Mouse (Mus musculus): Measurements from ENCODE around the gene Ica1. TPM values are rescaled to one million over a fixed set of nuclear protein-coding genes. Genes with fewer than 3 reads are reported as not detected.
A peak's percentile ranks its signal among the peaks of the same experiment; 100 is the strongest.

The Ica1 gene
- polyA plus RNA-seq, 1 experiment, result 10.3 TPM

GRCm38 (mm10) chr6:8752984-8753722, 25.1 kb downstream of the Ica1 start:
- Histone ChIP-seq H3K4me3 (ENCODE audit: insufficient read depth, low read length) (no peak overlapping the region), H3K27ac (ENCODE audit: insufficient read depth, low read length) (no peak overlapping the region), H3K4me1 (ENCODE audit: control insufficient read depth, insufficient read depth, low read length) (no peaks in the 10 kb centered on the region)
- TF ChIP-seq CTCF (IDR thresholded peaks at IDR 0.05; ENCODE audit: borderline replicate concordance, insufficient read depth, low read length) (no peak), POLR2A (IDR thresholded peaks at IDR 0.05; ENCODE audit: low read depth, low read length) (no peak)

- TF ChIP-seq CTCF (IDR thresholded peaks at IDR 0.05; ENCODE audit: borderline replicate concordance, insufficient read depth, low read length) (no peak), POLR2A (IDR thresholded peaks at IDR 0.05; ENCODE audit: low read depth, low read length) (no peak)
- Histone ChIP-seq H3K4me3 (ENCODE audit: insufficient read depth, low read length) (no peak overlapping the region), H3K27ac (ENCODE audit: insufficient read depth, low read length) (no peak overlapping the region), H3K4me1 (ENCODE audit: control insufficient read depth, insufficient read depth, low read length) (no peaks in the 10 kb centered on the region)
These were observed 33.4 kb downstream of the Ica1 start for GRCm38 (mm10) chr6:8744886-8745285.

- TF ChIP-seq POLR2A (IDR thresholded peaks at IDR 0.05; ENCODE audit: low read depth, low read length) (no peak), CTCF (IDR thresholded peaks at IDR 0.05; ENCODE audit: borderline replicate concordance, insufficient read depth, low read length) (no peak)
- H3K27ac ChIP-seq (ENCODE audit: insufficient read depth, low read length), result no peak overlapping the region
- no peaks in the 10 kb centered on the region for H3K4me1 ChIP-seq (ENCODE audit: control insufficient read depth, insufficient read depth, low read length)
- no peak overlapping the region for H3K4me3 ChIP-seq (ENCODE audit: insufficient read depth, low read length)
These were observed 34.0 kb downstream of the Ica1 start for GRCm38 (mm10) chr6:8744273-8744785.

GRCm38 (mm10) chr6:8742449-8742848, 35.8 kb downstream of the Ica1 start:
- TF ChIP-seq POLR2A (IDR thresholded peaks at IDR 0.05; ENCODE audit: low read depth, low read length), result no peak
- Histone ChIP-seq H3K27ac (ENCODE audit: insufficient read depth, low read length) (no peak overlapping the region), H3K4me1 (ENCODE audit: control insufficient read depth, insufficient read depth, low read length) (no peaks in the 10 kb centered on the region), H3K4me3 (ENCODE audit: insufficient read depth, low read length) (no peak overlapping the region)

- no peak overlapping the region for H3K4me3 ChIP-seq (ENCODE audit: insufficient read depth, low read length)
- no peak overlapping the region for H3K27ac ChIP-seq (ENCODE audit: insufficient read depth, low read length)
- H3K4me1 ChIP-seq (ENCODE audit: control insufficient read depth, insufficient read depth, low read length), result no peaks in the 10 kb centered on the region
- TF ChIP-seq CTCF (IDR thresholded peaks at IDR 0.05; ENCODE audit: borderline replicate concordance, insufficient read depth, low read length) (no peak), POLR2A (IDR thresholded peaks at IDR 0.05; ENCODE audit: low read depth, low read length) (no peak)
These were observed 36.6 kb downstream of the Ica1 start for GRCm38 (mm10) chr6:8741659-8742058.

GRCm38 (mm10) chr6:8740092-8740491, 38.2 kb downstream of the Ica1 start:
- no peak for TF ChIP-seq POLR2A (IDR thresholded peaks at IDR 0.05; ENCODE audit: low read depth, low read length)
- TF ChIP-seq CTCF (IDR thresholded peaks at IDR 0.05; ENCODE audit: borderline replicate concordance, insufficient read depth, low read length), result no peak
- H3K27ac ChIP-seq (ENCODE audit: insufficient read depth, low read length), result no peak overlapping the region
- H3K4me3 ChIP-seq (ENCODE audit: insufficient read depth, low read length), result no peak overlapping the region
- no peaks in the 10 kb centered on the region for H3K4me1 ChIP-seq (ENCODE audit: control insufficient read depth, insufficient read depth, low read length)

GRCm38 (mm10) chr6:8738396-8738795, 39.9 kb downstream of the Ica1 start:
- Histone ChIP-seq H3K27ac (ENCODE audit: insufficient read depth, low read length) (no peak overlapping the region), H3K4me3 (ENCODE audit: insufficient read depth, low read length) (no peak overlapping the region), H3K4me1 (ENCODE audit: control insufficient read depth, insufficient read depth, low read length) (no peaks in the 10 kb centered on the region)
- TF ChIP-seq POLR2A (IDR thresholded peaks at IDR 0.05; ENCODE audit: low read depth, low read length) (no peak), CTCF (IDR thresholded peaks at IDR 0.05; ENCODE audit: borderline replicate concordance, insufficient read depth, low read length) (no peak)

GRCm38 (mm10) chr6:8736493-8736820, 41.8 kb downstream of the Ica1 start:
- Histone ChIP-seq H3K4me3 (ENCODE audit: insufficient read depth, low read length) (no peak overlapping the region), H3K4me1 (ENCODE audit: control insufficient read depth, insufficient read depth, low read length) (no peaks in the 10 kb centered on the region), H3K27ac (ENCODE audit: insufficient read depth, low read length) (no peak overlapping the region)
- TF ChIP-seq CTCF (IDR thresholded peaks at IDR 0.05; ENCODE audit: borderline replicate concordance, insufficient read depth, low read length), result no peak
- TF ChIP-seq POLR2A (IDR thresholded peaks at IDR 0.05; ENCODE audit: low read depth, low read length), result no peak

GRCm38 (mm10) chr6:8735657-8736492, 42.4 kb downstream of the Ica1 start:
- Histone ChIP-seq H3K4me1 (ENCODE audit: control insufficient read depth, insufficient read depth, low read length) (no peaks in the 10 kb centered on the region), H3K27ac (ENCODE audit: insufficient read depth, low read length) (no peak overlapping the region), H3K4me3 (ENCODE audit: insufficient read depth, low read length) (no peak overlapping the region)
- TF ChIP-seq CTCF (IDR thresholded peaks at IDR 0.05; ENCODE audit: borderline replicate concordance, insufficient read depth, low read length) (peak; percentile 62; the same call in 1 of the 2 replicates), POLR2A (IDR thresholded peaks at IDR 0.05; ENCODE audit: low read depth, low read length) (no peak)

- TF ChIP-seq CTCF (IDR thresholded peaks at IDR 0.05; ENCODE audit: borderline replicate concordance, insufficient read depth, low read length) (no peak), POLR2A (IDR thresholded peaks at IDR 0.05; ENCODE audit: low read depth, low read length) (no peak)
- Histone ChIP-seq H3K4me1 (ENCODE audit: control insufficient read depth, insufficient read depth, low read length) (no peaks in the 10 kb centered on the region), H3K27ac (ENCODE audit: insufficient read depth, low read length) (no peak overlapping the region), H3K4me3 (ENCODE audit: insufficient read depth, low read length) (no peak overlapping the region)
These were observed 43.2 kb downstream of the Ica1 start for GRCm38 (mm10) chr6:8735044-8735443.
